Mouse (Mus musculus) liver, adult (tissue): ENCODE measurements around the gene Exoc8.

Source experiments
- GATA4 ChIP-seq: IDR thresholded peaks from 2 replicates; pipeline ENCODE4 v1.6.1; 2014; ENCODE audit warnings: mild to moderate bottlenecking, low read length; ENCODE audit not compliant: insufficient replicate concordance

The Exoc8 gene

DNA sequence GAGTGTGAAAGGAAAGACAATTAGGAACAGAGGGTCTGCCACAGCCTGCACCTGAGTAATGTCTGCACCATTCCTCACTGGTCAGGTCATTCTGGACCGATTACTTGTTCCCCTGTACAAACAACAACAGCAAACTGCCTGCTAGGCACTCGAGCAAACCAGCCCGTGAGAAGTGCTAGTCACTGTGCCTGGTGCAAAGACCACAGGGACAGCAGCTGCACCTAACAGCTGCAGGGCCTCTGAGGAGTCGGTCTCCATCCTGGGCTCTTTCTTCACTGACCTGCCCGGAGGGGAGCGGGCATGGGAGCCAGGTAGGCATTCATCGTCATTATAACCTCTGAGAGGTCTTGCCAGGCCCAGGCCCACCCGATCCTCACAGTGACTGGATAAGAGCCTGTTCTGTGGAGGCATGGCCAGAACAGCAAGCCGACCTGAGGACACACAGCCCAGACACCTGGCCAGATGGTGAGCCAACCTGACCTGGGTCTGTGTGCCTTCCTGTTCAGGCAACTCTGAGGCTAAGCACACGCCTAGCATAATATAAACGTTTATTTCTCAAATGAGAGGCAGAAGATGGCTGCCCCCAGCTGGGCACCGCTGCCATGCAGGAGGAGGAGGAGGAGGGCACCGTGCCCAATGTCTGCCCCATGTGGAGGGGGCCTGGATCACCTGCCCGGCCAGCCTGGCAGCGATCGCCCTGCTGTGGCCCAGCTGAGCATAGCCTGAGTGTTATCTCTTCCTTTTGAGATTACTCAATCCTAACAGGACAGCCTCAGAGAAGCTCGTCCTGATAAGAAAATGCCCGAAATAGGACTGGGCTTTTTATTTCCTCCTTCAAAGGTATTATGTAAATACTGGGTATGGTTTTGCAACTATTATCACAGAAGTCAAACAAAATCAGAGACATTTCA is 24.1 kb upstream of the Exoc8 start:
- TF ChIP-seq GATA4: peak; percentile 97; the same call in 1 of the 2 replicates

DNA sequence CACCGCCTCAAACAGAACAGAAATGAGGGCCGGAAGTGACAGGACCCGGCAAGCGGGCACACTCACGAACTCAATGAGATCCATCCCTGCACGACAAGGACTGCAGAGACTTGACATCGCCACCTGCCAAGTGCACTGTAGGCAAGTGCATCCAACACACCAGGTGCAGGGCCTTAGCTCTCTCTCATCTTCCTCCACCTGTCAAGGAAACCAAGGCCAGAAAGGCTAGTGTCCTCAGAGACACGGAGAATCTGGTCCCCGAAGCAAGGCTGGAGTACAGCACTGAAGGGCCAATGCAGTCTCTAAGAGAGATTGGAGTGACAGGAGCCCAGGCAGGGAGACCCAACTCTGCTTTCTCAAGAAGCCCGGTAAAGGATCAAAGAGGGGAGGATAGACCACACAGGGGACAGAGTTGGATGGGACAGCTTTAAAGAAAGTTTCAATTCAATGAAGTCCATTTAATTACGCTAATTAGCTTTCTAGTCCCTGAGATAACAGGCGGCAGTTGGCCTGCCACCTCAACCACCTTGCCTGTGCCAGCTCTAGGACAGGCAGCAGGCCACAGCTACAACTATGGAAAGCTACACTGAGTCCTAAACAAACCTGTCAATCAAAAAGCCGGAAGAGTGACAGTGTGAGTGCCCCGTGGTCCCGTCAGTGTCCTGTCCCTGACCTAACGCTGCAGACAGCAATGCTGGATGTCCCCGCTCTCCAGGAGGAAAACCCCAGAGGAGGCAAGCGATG is 20.4 kb upstream of the Exoc8 start:
- no peak for TF ChIP-seq GATA4

DNA sequence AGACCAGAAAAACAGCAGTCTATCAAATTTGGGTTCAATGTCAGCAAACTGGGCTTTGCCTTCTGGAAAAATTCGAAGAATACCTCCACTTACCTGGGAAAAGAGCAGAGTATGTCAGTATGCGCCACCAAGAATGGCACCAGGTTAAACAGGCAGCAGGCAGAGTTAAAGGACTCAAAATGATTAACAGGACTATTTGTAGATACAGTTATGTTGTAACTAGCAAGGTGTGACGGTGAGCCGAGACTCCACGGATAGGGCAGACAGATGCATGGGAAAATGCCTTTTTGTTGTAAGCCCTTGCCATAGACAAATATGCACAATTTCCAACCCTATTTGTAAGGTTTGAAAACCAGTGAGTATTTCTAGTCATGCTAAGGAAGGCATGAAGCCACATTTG is 16.6 kb upstream of the Exoc8 start:
- no peak for TF ChIP-seq GATA4

DNA sequence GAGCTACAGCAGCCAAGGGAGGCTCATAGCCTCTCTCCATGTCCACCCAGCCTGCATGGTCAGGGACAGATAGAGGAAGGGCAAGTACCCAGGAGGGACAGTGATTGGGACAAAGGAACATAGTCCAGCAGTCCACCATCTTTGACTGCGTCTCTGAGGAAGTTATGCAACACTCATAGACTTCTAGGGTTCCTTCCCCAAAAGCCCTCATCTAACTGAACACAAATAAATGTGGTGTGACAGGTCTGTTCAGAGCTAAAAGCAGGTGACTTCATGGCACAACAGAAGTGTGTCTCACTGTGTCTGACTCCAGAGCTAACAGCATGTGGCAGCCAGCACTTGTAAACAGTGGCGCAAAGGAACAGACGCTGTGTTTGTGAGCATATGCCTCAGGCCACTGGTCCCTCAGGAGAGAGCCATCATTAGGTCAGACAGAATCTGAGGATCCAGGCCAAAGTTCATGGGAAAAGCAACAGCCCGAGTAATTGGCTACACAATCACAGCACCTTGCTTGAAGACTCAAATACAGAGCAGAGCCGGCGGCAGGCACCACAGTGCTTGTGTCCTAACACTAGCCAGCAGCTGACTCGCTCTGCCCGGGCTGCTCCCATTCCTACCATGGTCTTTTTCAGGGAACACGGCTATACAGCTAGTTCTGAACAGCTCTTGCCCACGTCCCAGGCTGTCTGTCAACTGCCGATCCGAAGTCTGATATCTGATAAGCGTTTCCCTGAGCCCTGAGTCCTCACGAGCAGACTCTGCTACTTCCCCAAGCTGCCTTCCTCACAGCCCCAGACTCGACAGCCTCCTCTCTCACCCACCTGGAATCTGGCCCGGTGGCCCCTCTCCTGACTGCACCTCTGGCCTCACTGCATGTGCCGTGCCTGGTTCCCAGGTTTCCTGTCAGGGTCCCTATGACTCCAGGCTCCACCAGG is 14.7 kb upstream of the Exoc8 start:
- no peak for TF ChIP-seq GATA4

DNA sequence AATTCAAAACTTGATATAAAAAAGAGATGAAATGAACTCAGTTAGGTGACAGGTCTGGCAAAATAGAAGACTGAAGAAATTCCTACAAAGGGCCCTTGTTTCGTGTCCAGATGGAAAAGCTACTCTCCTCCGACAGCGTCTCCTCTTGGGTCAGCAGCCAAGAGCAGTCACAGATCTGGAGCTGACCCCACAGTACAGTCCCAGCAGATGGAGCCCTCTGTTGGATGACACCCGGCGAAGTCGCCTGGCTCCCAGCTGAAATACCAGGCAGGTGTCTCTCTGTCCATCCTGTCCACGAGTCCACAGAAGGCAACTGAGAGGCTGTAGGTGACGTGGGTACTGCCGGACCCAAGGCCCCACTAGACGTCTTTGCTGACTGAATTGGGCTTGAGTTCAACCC is 12.8 kb upstream of the Exoc8 start:
- no peak for TF ChIP-seq GATA4

DNA sequence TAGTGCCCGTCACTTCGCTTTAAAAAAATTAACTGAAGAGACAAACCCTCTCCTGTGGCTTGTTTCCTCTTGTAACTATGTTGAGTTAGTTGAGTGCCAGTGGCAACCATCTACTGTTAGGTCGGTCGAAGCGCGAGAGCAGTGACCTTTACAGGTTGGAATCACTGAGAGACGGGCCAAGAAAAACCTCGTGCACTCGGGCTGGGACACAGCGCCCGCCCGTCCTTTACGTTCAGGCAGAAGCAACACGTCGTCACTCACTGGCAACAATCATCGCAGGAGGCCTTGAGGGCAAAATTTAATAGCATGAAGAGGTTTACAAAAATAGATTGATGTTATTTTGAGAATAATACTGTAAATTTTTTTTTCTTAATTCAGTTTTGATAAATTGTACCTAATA is 12.4 kb upstream of the Exoc8 start:
- no peak for TF ChIP-seq GATA4

DNA sequence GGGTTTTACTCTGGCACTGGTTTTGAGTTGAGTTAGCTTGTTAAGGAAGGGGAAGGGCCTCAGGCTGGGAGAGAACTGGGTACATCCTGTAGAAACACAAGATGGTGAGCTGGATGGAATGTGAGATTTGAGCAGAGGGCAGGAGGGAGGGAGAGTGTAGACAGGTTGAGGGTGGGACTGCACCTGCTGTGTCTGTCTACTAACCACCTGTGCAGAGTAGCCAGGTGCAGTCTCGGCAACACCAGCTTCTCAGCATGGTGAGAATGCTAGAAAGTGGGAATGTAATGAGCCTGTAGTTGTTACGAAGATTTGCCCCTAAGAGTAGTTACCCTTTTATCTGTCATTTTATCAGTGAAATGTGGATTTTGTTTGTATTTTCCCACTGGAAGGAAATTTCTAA is 8.0 kb upstream of the Exoc8 start:
- TF ChIP-seq GATA4: no peak

DNA sequence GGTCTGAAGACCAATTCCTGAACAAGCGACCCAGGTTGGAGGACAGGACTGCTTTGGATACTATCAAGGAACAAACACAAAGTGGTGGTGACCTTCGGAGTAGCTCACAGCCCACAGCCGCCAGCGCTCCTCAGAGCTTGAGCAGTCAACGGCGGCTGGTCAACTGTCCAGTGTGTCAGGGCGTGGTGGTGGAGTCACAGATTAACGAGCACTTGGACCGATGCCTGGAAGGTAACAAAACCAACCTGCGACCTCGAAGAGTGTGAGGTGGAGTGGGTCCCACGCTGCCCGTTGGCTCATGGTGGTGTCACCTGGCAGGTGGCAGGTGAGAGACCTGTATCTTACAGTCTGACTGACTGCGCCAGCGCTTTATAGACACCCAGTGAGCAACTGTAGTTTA is 5.7 kb upstream of the Exoc8 start:
- TF ChIP-seq GATA4: no peak

DNA sequence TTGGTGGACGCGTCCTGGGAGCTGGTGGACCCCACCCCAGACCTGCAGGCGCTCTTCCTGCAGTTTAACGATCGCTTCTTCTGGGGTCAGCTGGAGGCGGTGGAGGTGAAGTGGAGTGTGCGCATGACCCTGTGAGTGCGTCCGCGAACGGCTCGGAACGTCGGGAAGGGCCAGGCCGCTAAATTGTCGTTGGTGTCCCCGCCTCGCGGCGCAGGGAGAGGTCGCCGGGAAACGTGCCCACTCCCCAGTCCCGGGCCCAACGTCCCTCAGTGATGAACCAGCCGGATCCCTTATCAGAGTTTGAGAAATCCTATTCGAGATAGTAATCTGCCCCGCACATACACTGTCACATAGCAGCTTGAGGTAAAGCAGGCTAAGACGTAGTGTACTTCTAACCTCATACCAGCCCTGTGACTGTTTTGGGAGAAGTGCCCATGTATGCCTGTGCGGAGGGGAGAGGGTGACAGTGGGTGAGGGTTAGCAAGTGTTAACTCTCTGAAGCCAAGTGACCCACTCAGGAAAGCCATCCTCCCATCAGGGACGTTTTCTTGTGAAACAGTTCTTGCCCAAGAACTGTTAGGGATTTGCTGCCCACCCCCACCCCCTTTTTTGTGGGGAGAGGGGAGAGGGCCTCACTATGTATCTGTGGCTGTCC is 873 bp upstream of the Exoc8 start:
- no peak for TF ChIP-seq GATA4

DNA sequence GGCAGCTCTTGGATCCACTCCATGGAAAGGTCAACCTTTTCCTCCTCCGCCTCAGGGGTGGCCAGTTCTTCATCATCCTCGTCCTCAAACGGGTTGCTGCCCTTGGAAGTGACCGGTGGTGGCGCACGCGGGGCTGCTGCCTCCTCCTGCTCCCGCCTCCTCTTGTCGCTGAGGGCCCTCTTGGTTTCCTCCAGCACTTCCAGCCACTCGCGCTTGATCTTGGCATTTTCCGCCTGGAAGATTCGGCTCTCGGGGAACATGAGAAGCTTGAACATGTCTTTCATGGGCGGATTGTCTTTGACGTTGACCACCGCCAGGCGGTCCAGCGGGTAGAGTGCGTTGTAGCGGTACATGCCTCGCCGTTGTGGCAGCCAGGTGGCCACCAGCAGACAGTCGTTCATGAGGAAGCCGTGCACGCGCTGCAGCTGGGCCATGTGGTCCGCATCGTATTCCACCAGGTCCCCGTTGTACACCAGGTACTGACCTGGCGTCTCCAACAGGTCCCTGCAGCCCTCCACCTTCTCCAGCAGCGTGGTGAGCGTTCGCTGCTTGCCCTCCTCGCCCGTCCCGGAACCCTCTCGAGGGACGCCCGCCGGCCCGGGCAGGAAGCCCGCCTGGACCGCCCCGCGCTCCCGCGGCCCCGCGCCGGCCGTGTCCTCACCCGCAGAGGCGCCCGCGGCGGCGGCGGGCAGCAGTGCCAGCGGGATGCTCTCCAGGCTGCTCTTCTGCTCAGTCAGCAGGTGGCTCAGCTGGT is 696 bp downstream of the Exoc8 start:
- TF ChIP-seq GATA4: no peak

DNA sequence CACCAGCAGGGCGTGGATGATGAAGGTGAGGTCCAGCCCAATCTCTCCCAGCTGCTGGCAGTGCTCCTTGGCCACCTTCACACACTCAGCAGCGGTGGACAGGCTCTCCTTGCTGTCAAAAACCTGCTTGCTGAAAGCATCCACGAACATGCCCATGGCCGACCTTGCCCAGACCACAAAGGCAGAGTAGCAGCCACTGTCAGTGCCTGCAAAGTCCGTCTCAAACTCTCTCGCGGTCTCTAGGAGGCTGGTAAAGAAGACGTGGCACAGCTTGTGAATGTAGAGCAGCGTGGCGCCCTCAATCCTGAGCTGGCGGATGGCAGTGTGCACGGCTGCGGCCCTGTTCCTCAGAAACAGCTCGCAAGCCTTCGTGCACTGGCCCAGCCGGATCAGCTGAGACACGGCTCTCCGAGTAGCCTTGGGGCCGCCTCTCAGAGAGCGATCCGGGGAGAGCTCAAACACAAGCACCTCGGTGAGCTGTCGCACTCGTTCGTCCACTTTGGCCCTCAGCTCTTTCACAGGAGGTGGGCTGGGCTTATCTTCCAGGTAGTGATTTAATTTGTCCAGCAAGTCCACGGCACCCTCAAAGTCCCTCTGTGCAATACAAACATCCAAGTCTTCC is 1.4 kb downstream of the Exoc8 start:
- no peak for TF ChIP-seq GATA4

DNA sequence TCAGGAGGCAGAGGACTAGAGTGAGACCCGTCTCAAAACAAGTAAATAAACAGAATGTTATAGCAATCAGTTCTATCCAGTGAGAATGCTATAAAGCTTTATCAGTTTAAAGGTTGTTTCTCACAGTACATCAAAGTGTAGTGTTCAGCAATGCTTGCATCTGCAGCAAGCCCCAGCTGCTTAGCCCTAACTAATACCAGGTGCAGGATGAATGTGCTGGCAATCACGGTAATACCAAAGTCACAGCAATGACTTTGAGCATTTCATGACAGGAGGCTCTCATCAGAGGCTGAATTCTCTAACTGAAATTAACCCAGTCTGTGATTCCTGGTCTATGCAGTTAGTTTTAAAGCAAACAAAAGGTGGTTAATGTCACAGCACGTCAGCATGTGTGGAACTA is 4.9 kb downstream of the Exoc8 start:
- no peak for TF ChIP-seq GATA4

DNA sequence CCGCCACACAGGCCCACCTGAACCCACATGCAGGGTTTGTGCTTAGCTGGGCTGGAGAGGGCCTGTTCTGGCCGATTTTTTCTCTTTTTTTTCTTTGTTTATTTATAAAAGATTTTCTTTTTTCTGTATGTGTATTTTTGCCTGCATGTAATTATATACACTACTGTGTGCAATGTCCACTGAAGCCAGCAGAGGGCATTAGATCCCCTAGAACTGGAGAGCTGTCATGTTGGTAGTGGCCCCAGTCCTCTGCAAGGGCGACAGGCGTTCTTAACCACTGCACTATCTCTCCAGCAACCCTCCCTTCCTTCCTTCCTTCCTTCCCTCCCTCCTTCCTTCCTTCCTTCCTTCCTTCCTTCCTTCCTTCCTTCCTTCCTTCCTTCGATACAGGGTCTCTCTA is 9.1 kb downstream of the Exoc8 start:
- no peak for TF ChIP-seq GATA4
